Mouse (Mus musculus) heart, embryonic 16.5 days (tissue): ENCODE measurements around the gene Fchsd2. TPM values are rescaled to one million over a fixed set of nuclear protein-coding genes. Genes with fewer than 3 reads are reported as not detected.

ENCODE experiments used
- ATAC-seq: fragments of 200-750 bp; cut with Nextera tagmentation; replicated peaks from 2 replicates; pipeline ENCODE4 v1.8.0; 2017; ENCODE audit warnings: moderate number of reproducible peaks; ENCODE audit not compliant: insufficient read depth, low FRiP score; ENCODE audit errors: extremely low read depth
- H3K27ac ChIP-seq: fragments of 300-500 bp; sonication (generic); 2 replicates; pipeline ENCODE4 v1.5.1; 2014; ENCODE audit warnings: mild to moderate bottlenecking, low read length, control low read depth, moderate library complexity
- H3K27me3 ChIP-seq: fragments of 300-500 bp; sonication (generic); 2 replicates; pipeline ENCODE4 v1.6.1; 2014; ENCODE audit warnings: low read length, mixed read lengths; ENCODE audit not compliant: control insufficient read depth, insufficient read depth
- H3K36me3 ChIP-seq: fragments of 300-500 bp; sonication (generic); 2 replicates; pipeline ENCODE4 v1.6.1; 2014; ENCODE audit not compliant: control insufficient read depth, insufficient read depth
- H3K4me1 ChIP-seq: fragments of 300-500 bp; sonication (generic); 2 replicates; pipeline ENCODE4 v1.6.1; 2014; ENCODE audit warnings: low read length, mixed read lengths; ENCODE audit not compliant: control insufficient read depth, insufficient read depth
- H3K4me2 ChIP-seq: fragments of 300-500 bp; sonication (generic); 2 replicates; pipeline ENCODE4 v1.6.1; 2014; ENCODE audit warnings: low read depth, mild to moderate bottlenecking, control low read depth, low read length
- H3K4me3 ChIP-seq: fragments of 300-500 bp; sonication (generic); 2 replicates; pipeline ENCODE4 v1.5.1; 2014; ENCODE audit warnings: mild to moderate bottlenecking, control low read depth, low read length
- H3K9ac ChIP-seq: fragments of 300-500 bp; sonication (generic); 2 replicates; pipeline ENCODE4 v1.6.1; 2014; ENCODE audit warnings: low read length, control low read depth
- H3K9me3 ChIP-seq: fragments of 300-500 bp; sonication (generic); replicated peaks from 2 replicates; pipeline ENCODE4 v1.6.1; 2016; ENCODE audit warnings: low read length; ENCODE audit not compliant: control insufficient read depth
- WGBS: fragments of 180-500 bp; shearing (Covaris S2); extraction: QIAGEN DNeasy Blood & Tissue Kit; methylation state at CpG from one replicate; pipeline ENCODE4 v1.1.7; 2014; 5-methylcytosine and 5-hydroxymethylcytosine counted together
- polyA plus RNA-seq: library from polyadenylated mRNA; unstranded; fragments of >200 nt; fragmentation: Nextera tagmentation; extraction: Ambion mirVana; gene quantifications from 2 replicates; pipeline ENCODE4 v1.2.1, GENCODE M21; 2015

Gene Fchsd2
- polyA plus RNA-seq, 1 experiment from 2014 or later: 16.4 TPM

GRCm38 (mm10) chr7:101291641-101292040, 199.0 kb downstream of the Fchsd2 start:
- Histone ChIP-seq H3K36me3 (peaks cover 27% of the 10 kb centered on the region), H3K9me3 (no peaks in the 10 kb centered on the region), H3K27me3 (no peaks in the 10 kb centered on the region), H3K4me1 (peaks cover 4% of the 10 kb centered on the region; the same call in 1 of the 2 replicates), H3K9ac (no peak overlapping the region), H3K4me2 (no peak overlapping the region), H3K27ac (no peak overlapping the region), H3K4me3 (no peak overlapping the region)
- ATAC-seq: no peak
- 88% methylated on average over 8 of the region's 8 CpGs for WGBS

GRCm38 (mm10) chr7:101292086-101292485, 199.4 kb downstream of the Fchsd2 start:
- 74% methylated on average over 2 of the region's 4 CpGs for WGBS
- no peak overlapping the region for H3K27ac ChIP-seq
- H3K9ac ChIP-seq: no peak overlapping the region
- ATAC-seq: no peak
- peaks cover 8% of the 10 kb centered on the region for H3K4me1 ChIP-seq
- H3K36me3 ChIP-seq: peaks cover 24% of the 10 kb centered on the region
- no peak overlapping the region for H3K4me3 ChIP-seq
- H3K27me3 ChIP-seq: no peaks in the 10 kb centered on the region
- no peak overlapping the region for H3K4me2 ChIP-seq
- no peaks in the 10 kb centered on the region for H3K9me3 ChIP-seq

- H3K9me3 ChIP-seq: no peaks in the 10 kb centered on the region
- no peak overlapping the region for H3K9ac ChIP-seq
- peaks cover 11% of the 10 kb centered on the region for H3K4me1 ChIP-seq
- H3K27ac ChIP-seq: no peak overlapping the region
- H3K27me3 ChIP-seq: no peaks in the 10 kb centered on the region
- no peak overlapping the region for H3K4me2 ChIP-seq
- H3K36me3 ChIP-seq: peaks cover 24% of the 10 kb centered on the region
- H3K4me3 ChIP-seq: no peak overlapping the region
- no peak for ATAC-seq
- 95% methylated on average over 1 of the region's 1 CpGs for WGBS
Observed at GRCm38 (mm10) chr7:101292696-101293095, 200.0 kb downstream of the Fchsd2 start.

GRCm38 (mm10) chr7:101293138-101293537, 200.5 kb downstream of the Fchsd2 start:
- WGBS: 63% methylated on average over 4 of the region's 4 CpGs
- no peak for ATAC-seq
- Histone ChIP-seq H3K4me2 (no peak overlapping the region), H3K27me3 (no peaks in the 10 kb centered on the region), H3K4me3 (no peak overlapping the region), H3K27ac (no peak overlapping the region), H3K36me3 (peaks cover 24% of the 10 kb centered on the region), H3K9me3 (no peaks in the 10 kb centered on the region), H3K9ac (no peak overlapping the region), H3K4me1 (peaks cover 11% of the 10 kb centered on the region)

GRCm38 (mm10) chr7:101293611-101294010, 200.9 kb downstream of the Fchsd2 start:
- ATAC-seq: no peak

GRCm38 (mm10) chr7:101295438-101295837, 202.8 kb downstream of the Fchsd2 start:
- Histone ChIP-seq H3K4me3 (no peak overlapping the region), H3K27ac (no peak overlapping the region), H3K9me3 (no peaks in the 10 kb centered on the region), H3K4me1 (peaks cover 15% of the 10 kb centered on the region), H3K9ac (no peak overlapping the region), H3K27me3 (no peaks in the 10 kb centered on the region), H3K4me2 (no peak overlapping the region), H3K36me3 (peaks cover 16% of the 10 kb centered on the region)
- no peak for ATAC-seq
- 59% methylated on average over 1 of the region's 1 CpGs for WGBS

More at GRCm38 (mm10) chr7:101293611-101294010, 200.9 kb downstream of the Fchsd2 start:
- no peak overlapping the region for H3K27ac ChIP-seq
- H3K9ac ChIP-seq: no peak overlapping the region
- 39% methylated on average over 4 of the region's 4 CpGs for WGBS
- H3K9me3 ChIP-seq: no peaks in the 10 kb centered on the region
- H3K4me2 ChIP-seq: no peak overlapping the region
- H3K4me1 ChIP-seq: peaks cover 11% of the 10 kb centered on the region
- peaks cover 24% of the 10 kb centered on the region for H3K36me3 ChIP-seq
- H3K4me3 ChIP-seq: no peak overlapping the region
- H3K27me3 ChIP-seq: no peaks in the 10 kb centered on the region

GRCm38 (mm10) chr7:101296252-101297022, 203.8 kb downstream of the Fchsd2 start:
- Histone ChIP-seq H3K4me3 (peak overlapping the region; percentile 35), H3K9ac (peak overlapping the region; percentile 60), H3K4me1 (peaks cover 22% of the 10 kb centered on the region), H3K4me2 (peak overlapping the region; percentile 66), H3K9me3 (no peaks in the 10 kb centered on the region), H3K27me3 (no peaks in the 10 kb centered on the region), H3K27ac (no peak overlapping the region), H3K36me3 (peaks cover 12% of the 10 kb centered on the region)
- peak; percentile 78 for ATAC-seq
- 15% methylated on average over 35 of the region's 35 CpGs for WGBS

GRCm38 (mm10) chr7:101297023-101297405, 204.4 kb downstream of the Fchsd2 start:
- peaks cover 11% of the 10 kb centered on the region for H3K36me3 ChIP-seq
- H3K27me3 ChIP-seq: no peaks in the 10 kb centered on the region
- no peak overlapping the region for H3K27ac ChIP-seq
- 43% methylated on average over 8 of the region's 8 CpGs for WGBS
- H3K9me3 ChIP-seq: no peaks in the 10 kb centered on the region
- no peak for ATAC-seq
- H3K4me3 ChIP-seq: peak overlapping the region; percentile 35
- H3K9ac ChIP-seq: peak overlapping the region; percentile 60
- H3K4me1 ChIP-seq: peaks cover 22% of the 10 kb centered on the region
- peak overlapping the region; percentile 66 for H3K4me2 ChIP-seq

GRCm38 (mm10) chr7:101298375-101298774, 205.7 kb downstream of the Fchsd2 start:
- WGBS: 82% methylated on average over 3 of the region's 3 CpGs
- Histone ChIP-seq H3K4me2 (no peak overlapping the region), H3K9ac (no peak overlapping the region), H3K36me3 (peaks cover 5% of the 10 kb centered on the region; the same call in 1 of the 2 replicates), H3K9me3 (no peaks in the 10 kb centered on the region), H3K4me3 (no peak overlapping the region), H3K27ac (no peak overlapping the region), H3K4me1 (peaks cover 26% of the 10 kb centered on the region), H3K27me3 (no peaks in the 10 kb centered on the region)
- ATAC-seq: no peak
